Comparison of ENCODE assay signal across 8 mouse cellular contexts in the genomic region with DNA sequence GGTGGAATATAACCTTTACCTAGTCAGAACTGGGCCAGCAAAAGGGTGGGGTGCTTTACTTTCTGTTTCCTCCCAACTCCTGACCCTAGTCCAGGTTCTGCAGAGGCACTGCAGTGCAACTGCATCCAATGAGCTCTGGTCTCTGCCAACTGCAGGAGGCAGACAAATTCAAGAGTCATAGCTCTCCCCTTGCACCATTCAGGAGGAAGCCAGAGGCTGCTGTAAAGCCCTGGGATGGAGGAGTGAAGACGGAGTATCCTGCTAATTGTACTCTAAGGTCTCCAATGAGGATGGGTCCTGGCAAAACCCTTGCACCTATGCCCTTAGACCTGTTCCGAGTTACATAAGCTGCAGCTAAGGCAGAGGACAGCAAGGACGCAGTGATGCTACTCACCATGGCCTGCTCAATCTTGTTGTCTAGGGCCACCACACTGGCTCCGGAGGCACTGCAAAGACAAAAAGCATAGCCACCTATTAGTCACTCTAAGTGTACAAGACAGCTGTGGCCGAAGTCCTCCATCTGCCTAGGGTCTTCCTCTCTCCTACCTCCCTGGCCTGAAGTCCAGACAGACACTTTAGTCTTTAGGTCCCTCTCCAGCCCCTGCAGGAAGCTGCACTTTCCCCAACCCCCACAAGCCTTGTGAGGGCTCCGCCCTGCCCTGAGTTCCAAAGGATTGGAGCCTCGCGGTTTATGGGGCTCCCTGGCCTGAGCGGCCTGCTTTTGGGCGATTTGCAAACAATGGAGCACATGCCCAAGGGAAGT. TPM values are rescaled to one million over a fixed set of nuclear protein-coding genes. Genes with fewer than 3 reads are reported as not detected.
DNase-seq lines count a peak whose midpoint lies in the region; ATAC-seq and TF ChIP-seq lines count a peak whose summit lies in the region.

No protein-coding gene starts in this region.

- no peak for ATAC-seq in megakaryocyte, adult 5-6 weeks (ENCODE audit: poor library complexity, severe bottlenecking)
- ATAC-seq in forebrain, embryonic 16.5 days = peak; percentile 61
- ATAC-seq in intestine, postnatal 0 days = peak; percentile 44
- peak; percentile 40; the same call in 1 of the 2 replicates for ATAC-seq in liver, embryonic 16.5 days (ENCODE audit: low read depth)
- peak; percentile 51 for ATAC-seq in neural tube, embryonic 15.5 days (ENCODE audit: low FRiP score)

- peak overlapping the region; percentile 58 for H3K4me2 ChIP-seq in forebrain, embryonic 16.5 days (ENCODE audit: low read length)
- H3K4me2 ChIP-seq in intestine, postnatal 0 days (replicated peaks; ENCODE audit: low read depth) = peak overlapping the region; percentile 64
- H3K4me2 ChIP-seq in liver, embryonic 16.5 days (ENCODE audit: low read depth, low read length) = peak overlapping the region; percentile 71
- peak overlapping the region; percentile 60 for H3K4me2 ChIP-seq in neural tube, embryonic 15.5 days

- H3K27me3 ChIP-seq in megakaryocyte, embryonic 14.5 days (replicated peaks) = peaks cover 7% of the 10 kb centered on the region
- H3K27me3 ChIP-seq in forebrain, embryonic 16.5 days (replicated peaks; ENCODE audit: control insufficient read depth, insufficient read depth, low read length) = peaks cover 2% of the 10 kb centered on the region
- H3K27me3 ChIP-seq in intestine, postnatal 0 days (replicated peaks; ENCODE audit: control insufficient read depth, insufficient read depth, low read length) = no peaks in the 10 kb centered on the region
- no peaks in the 10 kb centered on the region for H3K27me3 ChIP-seq in liver, embryonic 16.5 days (ENCODE audit: control insufficient read depth, insufficient read depth, low read depth, low read length)
- H3K27me3 ChIP-seq in neural tube, embryonic 15.5 days (replicated peaks) = peaks cover 35% of the 10 kb centered on the region

- peak overlapping the region; percentile 62 for H3K9ac ChIP-seq in forebrain, embryonic 16.5 days (replicated peaks; ENCODE audit: low read depth, low read length)
- H3K9ac ChIP-seq in intestine, postnatal 0 days (ENCODE audit: low read depth, low read length) = peak overlapping the region; percentile 78
- peak overlapping the region; percentile 65 for H3K9ac ChIP-seq in liver, embryonic 16.5 days (ENCODE audit: low read depth, low read length)
- H3K9ac ChIP-seq in neural tube, embryonic 15.5 days (replicated peaks) = peak overlapping the region; percentile 54

- 22% methylated on average over 10 of the region's 10 CpGs for WGBS in forebrain, embryonic 16.5 days
- 19% methylated on average over 10 of the region's 10 CpGs for WGBS in intestine, postnatal 0 days
- 17% methylated on average over 10 of the region's 10 CpGs for WGBS in liver, embryonic 16.5 days (ENCODE audit: insufficient replicate concordance)
- WGBS in neural tube, embryonic 15.5 days = 23% methylated on average over 10 of the region's 10 CpGs

- peak; percentile 46 for DNase-seq in cerebellum, adult 8-10 months
- DNase-seq in gastrocnemius, postnatal 25 days = no peak

- 0 out of 2 replicates have a peak, but pooled peaks have one; percentile 7 for TF ChIP-seq CTCF in intestine, postnatal 0 days (IDR thresholded peaks at IDR 0.05; ENCODE audit: low read depth)

- peak overlapping the region; percentile 92 for H3K4me3 ChIP-seq in megakaryocyte, embryonic 14.5 days (replicated peaks)
- H3K4me3 ChIP-seq in forebrain, embryonic 16.5 days (replicated peaks; ENCODE audit: low read length) = peak overlapping the region; percentile 43
- H3K4me3 ChIP-seq in intestine, postnatal 0 days (ENCODE audit: low read depth, low read length) = peak overlapping the region; percentile 56
- peak overlapping the region; percentile 65 for H3K4me3 ChIP-seq in liver, embryonic 16.5 days (ENCODE audit: low read depth, low read length)
- peak overlapping the region; percentile 46 for H3K4me3 ChIP-seq in neural tube, embryonic 15.5 days (replicated peaks)

- peaks cover 59% of the 10 kb centered on the region for H3K4me1 ChIP-seq in megakaryocyte, embryonic 14.5 days
- H3K4me1 ChIP-seq in forebrain, embryonic 16.5 days (replicated peaks; ENCODE audit: control insufficient read depth, insufficient read depth, low read length) = peaks cover 6% of the 10 kb centered on the region; the same call in 1 of the 2 replicates
- H3K4me1 ChIP-seq in intestine, postnatal 0 days (replicated peaks; ENCODE audit: control insufficient read depth, insufficient read depth, low read length) = no peaks in the 10 kb centered on the region
- peaks cover 3% of the 10 kb centered on the region for H3K4me1 ChIP-seq in liver, embryonic 16.5 days (ENCODE audit: control insufficient read depth, low read depth, low read length)
- peaks cover 9% of the 10 kb centered on the region for H3K4me1 ChIP-seq in neural tube, embryonic 15.5 days

- H3K27ac ChIP-seq in forebrain, embryonic 16.5 days (ENCODE audit: low read length) = no peak overlapping the region; the same call in 1 of the 2 replicates
- H3K27ac ChIP-seq in intestine, postnatal 0 days (ENCODE audit: low read depth, low read length) = peak overlapping the region; percentile 93
- H3K27ac ChIP-seq in liver, embryonic 16.5 days (ENCODE audit: low read length) = peak overlapping the region; percentile 76
- H3K27ac ChIP-seq in neural tube, embryonic 15.5 days (replicated peaks) = peak overlapping the region; percentile 78

- no peaks in the 10 kb centered on the region for H3K9me3 ChIP-seq in megakaryocyte, embryonic 14.5 days
- H3K9me3 ChIP-seq in forebrain, embryonic 16.5 days (ENCODE audit: control insufficient read depth, low read length) = no peaks in the 10 kb centered on the region
- H3K9me3 ChIP-seq in intestine, postnatal 0 days (ENCODE audit: control insufficient read depth) = no peaks in the 10 kb centered on the region
- no peaks in the 10 kb centered on the region for H3K9me3 ChIP-seq in liver, embryonic 16.5 days (replicated peaks; ENCODE audit: control insufficient read depth, low read length)
- H3K9me3 ChIP-seq in neural tube, embryonic 15.5 days (replicated peaks) = no peaks in the 10 kb centered on the region

- peaks cover 29% of the 10 kb centered on the region for H3K36me3 ChIP-seq in megakaryocyte, embryonic 14.5 days (replicated peaks; ENCODE audit: low read length)
- H3K36me3 ChIP-seq in forebrain, embryonic 16.5 days (ENCODE audit: control insufficient read depth, insufficient read depth) = no peaks in the 10 kb centered on the region
- no peaks in the 10 kb centered on the region for H3K36me3 ChIP-seq in intestine, postnatal 0 days (ENCODE audit: control insufficient read depth, insufficient read depth)
- H3K36me3 ChIP-seq in liver, embryonic 16.5 days (ENCODE audit: control insufficient read depth, insufficient read depth) = no peaks in the 10 kb centered on the region
- no peaks in the 10 kb centered on the region for H3K36me3 ChIP-seq in neural tube, embryonic 15.5 days

RNA-seq across cellular contexts. Expression of a gene that starts 58.6 kb away (rescaled TPM):
- polyA plus RNA-seq in megakaryocyte, embryonic 14.5 days (2012; ENCODE audit: insufficient read depth, low replicate concordance) = 12.7 and 59.7 TPM in 2 replicates
- total RNA-seq in megakaryocyte, adult 5-6 weeks (2015) = 72.3 and 79.4 TPM in 2 replicates
- total RNA-seq in megakaryocyte, adult 5-6 weeks (2017) = 82.9 and 84.3 TPM in 2 replicates
- polyA plus RNA-seq in forebrain, embryonic 16.5 days (2015; fragmentation: Nextera tagmentation; extraction: Ambion mirVana) = 101 and 104 TPM in 2 replicates
- polyA plus RNA-seq in intestine, postnatal 0 days (2015; fragmentation: Nextera tagmentation; extraction: Ambion mirVana) = 64.4 and 80.3 TPM in 2 replicates
- 20.3 and 20.8 TPM in 2 replicates for polyA plus RNA-seq in liver, embryonic 16.5 days (2015; fragmentation: Nextera tagmentation; extraction: Ambion mirVana)
- polyA plus RNA-seq in neural tube, embryonic 15.5 days (2015; fragmentation: Nextera tagmentation; extraction: Ambion mirVana) = 128 and 132 TPM in 2 replicates
- 100 to 1,000 TPM; 165 to 246 TPM for total RNA-seq in gastrocnemius, postnatal 25 days (2021)
